Mouse (Mus musculus): ENCODE results near the gene Cfap54. TPM values are rescaled to one million over a fixed set of nuclear protein-coding genes. Genes with fewer than 3 reads are reported as not detected.
A peak's percentile ranks its signal among the peaks of the same experiment; 100 is the strongest.

Cfap54 gene
- polyA plus RNA-seq, 1 experiment = 2.8 TPM

DNA sequence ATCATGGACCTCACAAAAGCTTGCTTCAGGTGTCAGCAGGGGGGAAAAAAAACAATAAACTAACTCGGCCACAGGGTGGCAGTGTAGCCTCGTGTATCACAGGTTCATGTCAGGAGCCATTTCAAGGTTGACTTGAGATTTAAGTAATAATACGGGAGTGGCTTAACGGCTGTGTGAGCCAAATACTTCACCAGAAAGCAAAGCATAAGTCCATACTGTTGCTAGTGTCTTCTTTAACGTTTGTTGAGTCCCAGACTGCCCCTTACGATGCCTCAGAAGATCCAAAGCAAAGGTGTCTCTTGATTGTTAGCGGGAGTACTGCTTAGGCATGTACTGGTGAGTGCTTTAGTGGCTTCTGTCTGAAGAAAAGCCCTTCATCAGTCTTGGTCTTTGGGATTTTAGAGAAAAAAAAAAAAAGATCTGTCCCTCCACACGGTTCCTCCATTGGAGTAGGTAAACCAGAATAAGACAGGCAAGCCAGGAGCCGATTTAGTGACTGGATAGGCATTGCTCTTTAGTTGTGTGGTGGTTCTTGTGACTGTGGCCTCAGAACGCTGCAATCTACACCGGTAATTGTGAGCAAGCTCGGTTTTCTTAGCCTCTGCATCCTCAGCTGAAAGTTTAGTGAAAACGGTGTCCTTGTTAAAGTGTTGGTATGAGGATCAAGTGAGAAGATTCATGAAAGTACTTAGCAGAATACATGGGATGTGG, 30.2 kb downstream of the Cfap54 start:
- peak; percentile 96 for DNase-seq (ENCODE audit: low read depth)

DNA sequence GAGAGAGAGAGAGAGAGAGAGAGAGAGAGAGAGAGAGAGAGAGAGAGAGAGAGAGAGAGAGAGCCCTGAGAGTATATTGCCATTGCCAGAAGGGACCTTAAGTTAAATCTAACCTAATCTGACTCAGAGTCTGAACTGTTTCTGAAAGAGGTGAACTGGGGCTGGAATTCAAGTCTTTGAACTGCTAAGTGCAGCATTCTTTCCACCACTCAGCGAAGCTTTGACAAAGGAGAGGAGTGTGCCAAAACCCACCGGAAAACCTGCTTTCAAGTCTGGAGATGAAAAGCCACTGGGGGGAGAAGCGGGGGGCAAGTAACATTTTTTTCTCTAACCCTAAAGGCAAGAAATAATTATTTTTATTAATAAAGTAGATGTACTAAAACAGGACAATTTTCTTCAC, 30.8 kb downstream of the Cfap54 start:
- DNase-seq (ENCODE audit: low read depth) = peak; percentile 37
- TF ChIP-seq POLR2A (IDR thresholded peaks at IDR 0.05; ENCODE audit: borderline replicate concordance, extremely low read depth, insufficient read depth, insufficient read length, poor library complexity, severe bottlenecking) (no peak), CTCF (IDR thresholded peaks at IDR 0.05; ENCODE audit: borderline replicate concordance, extremely low read depth, insufficient read depth, insufficient read length) (no peak)

More for the DNA sequence above, 30.2 kb downstream of the Cfap54 start:
- TF ChIP-seq CTCF (IDR thresholded peaks at IDR 0.05; ENCODE audit: borderline replicate concordance, extremely low read depth, insufficient read depth, insufficient read length) (peak; percentile 73; the same call in 1 of the 2 replicates), POLR2A (IDR thresholded peaks at IDR 0.05; ENCODE audit: borderline replicate concordance, extremely low read depth, insufficient read depth, insufficient read length, poor library complexity, severe bottlenecking) (no peak)

DNA sequence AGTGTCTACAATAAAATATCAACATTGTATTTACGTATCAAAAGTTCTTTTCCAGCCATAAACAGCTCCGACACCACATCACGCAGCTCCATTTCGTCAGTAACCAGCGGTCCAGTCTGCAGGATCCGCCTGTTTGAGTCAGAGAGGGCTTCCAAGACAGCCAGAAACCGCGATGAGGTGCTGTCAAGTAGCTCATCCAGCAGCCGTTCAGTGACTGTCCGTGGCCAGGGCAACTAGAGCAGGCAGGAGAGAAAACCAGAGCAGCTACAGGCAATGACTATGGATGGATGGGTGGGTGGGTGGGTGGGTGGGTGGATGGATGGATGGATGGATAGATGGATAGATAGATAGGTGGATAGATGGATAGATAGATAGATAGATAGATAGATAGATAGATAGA, 38.2 kb downstream of the Cfap54 start:
- no peak for DNase-seq (ENCODE audit: low read depth)

DNA sequence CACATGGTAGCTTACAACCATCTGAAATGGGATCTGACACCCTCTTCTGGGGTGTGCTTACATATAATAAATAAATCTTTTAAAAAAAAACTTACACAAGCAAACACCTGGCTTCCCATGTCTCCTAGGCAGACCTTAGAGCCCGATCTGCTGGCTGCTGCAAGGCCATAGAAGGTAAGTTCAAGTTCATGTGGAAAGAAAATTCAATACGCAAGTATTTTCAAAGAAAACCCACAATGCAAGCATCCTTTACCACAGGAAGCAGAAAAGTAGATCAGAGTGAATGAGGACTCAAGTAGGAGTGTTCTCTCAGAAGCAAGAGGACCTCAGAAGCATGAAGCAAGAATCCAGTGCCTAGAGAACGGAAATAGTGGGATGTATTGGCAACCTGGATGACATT, 39.6 kb downstream of the Cfap54 start:
- TF ChIP-seq POLR2A (IDR thresholded peaks at IDR 0.05; ENCODE audit: borderline replicate concordance, extremely low read depth, insufficient read depth, insufficient read length, poor library complexity, severe bottlenecking) (no peak), CTCF (IDR thresholded peaks at IDR 0.05; ENCODE audit: borderline replicate concordance, extremely low read depth, insufficient read depth, insufficient read length) (no peak)
- DNase-seq (ENCODE audit: low read depth) = no peak

More for the DNA sequence above, 38.2 kb downstream of the Cfap54 start:
- TF ChIP-seq CTCF (IDR thresholded peaks at IDR 0.05; ENCODE audit: borderline replicate concordance, extremely low read depth, insufficient read depth, insufficient read length) (no peak), POLR2A (IDR thresholded peaks at IDR 0.05; ENCODE audit: borderline replicate concordance, extremely low read depth, insufficient read depth, insufficient read length, poor library complexity, severe bottlenecking) (no peak)

DNA sequence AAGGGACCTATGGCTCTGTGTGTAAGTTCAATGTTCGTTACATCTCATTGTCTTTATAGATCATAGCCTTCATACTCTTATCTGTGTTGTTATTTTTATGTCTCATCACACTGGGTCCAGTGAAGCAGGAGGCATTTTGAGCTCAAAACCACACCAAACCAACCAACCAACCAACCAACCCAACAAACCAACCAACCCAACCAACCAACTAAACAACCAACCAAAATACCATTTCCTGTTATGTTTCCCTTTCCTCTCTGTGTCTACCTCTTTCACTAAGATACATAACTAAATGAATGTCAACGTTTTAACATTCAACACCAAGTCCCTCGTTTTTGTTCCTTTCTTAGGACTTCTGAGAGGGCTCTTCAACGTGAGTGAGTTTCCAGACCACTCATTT, 40.0 kb downstream of the Cfap54 start:
- no peak for DNase-seq (ENCODE audit: low read depth)
- TF ChIP-seq CTCF (IDR thresholded peaks at IDR 0.05; ENCODE audit: borderline replicate concordance, extremely low read depth, insufficient read depth, insufficient read length) (no peak), POLR2A (IDR thresholded peaks at IDR 0.05; ENCODE audit: borderline replicate concordance, extremely low read depth, insufficient read depth, insufficient read length, poor library complexity, severe bottlenecking) (no peak)

DNA sequence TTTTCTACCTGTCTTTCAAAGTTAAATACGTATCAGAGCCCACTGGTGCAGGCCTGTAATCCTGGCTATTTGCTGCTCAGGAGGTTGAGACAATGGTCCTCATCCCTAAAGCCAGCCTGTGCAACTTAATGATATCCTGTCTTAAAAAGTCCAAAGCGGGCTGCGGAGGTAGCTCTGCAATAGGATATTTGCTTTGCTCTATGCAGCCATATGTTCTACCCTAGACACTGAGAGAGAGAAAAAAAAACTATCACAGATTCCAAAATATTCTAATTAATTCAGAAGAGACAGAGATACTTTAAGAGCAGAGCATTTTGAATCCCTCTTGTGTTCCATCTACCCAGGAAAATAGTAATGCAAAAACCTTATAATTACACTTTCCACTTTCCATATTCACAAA, 44.9 kb downstream of the Cfap54 start:
- TF ChIP-seq CTCF (IDR thresholded peaks at IDR 0.05; ENCODE audit: borderline replicate concordance, extremely low read depth, insufficient read depth, insufficient read length) = no peak
- no peak for TF ChIP-seq POLR2A (IDR thresholded peaks at IDR 0.05; ENCODE audit: borderline replicate concordance, extremely low read depth, insufficient read depth, insufficient read length, poor library complexity, severe bottlenecking)

DNA sequence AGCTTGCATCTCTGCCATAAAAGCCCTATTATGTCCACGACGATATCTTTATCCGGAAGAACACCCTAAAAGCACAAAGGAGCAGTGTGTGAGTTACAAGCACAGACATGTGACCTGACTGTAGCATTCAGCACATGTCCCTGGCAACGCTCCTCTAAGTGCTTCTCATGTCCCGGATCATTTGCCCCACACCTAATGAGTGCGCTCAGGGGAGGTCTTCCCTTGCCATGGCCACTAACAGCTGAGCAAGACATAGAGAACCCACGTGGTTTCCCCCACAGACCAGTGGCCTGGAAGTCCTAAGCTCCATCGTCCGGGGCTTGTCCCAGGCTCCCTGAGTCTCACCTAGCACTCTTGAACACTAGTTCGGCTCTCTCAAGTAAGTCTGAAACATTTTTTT, 45.9 kb downstream of the Cfap54 start:
- no peak for TF ChIP-seq CTCF (IDR thresholded peaks at IDR 0.05; ENCODE audit: borderline replicate concordance, extremely low read depth, insufficient read depth, insufficient read length)
- no peak for TF ChIP-seq POLR2A (IDR thresholded peaks at IDR 0.05; ENCODE audit: borderline replicate concordance, extremely low read depth, insufficient read depth, insufficient read length, poor library complexity, severe bottlenecking)
- peak; percentile 47 for DNase-seq (ENCODE audit: low read depth)

More for the DNA sequence above, 44.9 kb downstream of the Cfap54 start:
- DNase-seq (ENCODE audit: low read depth) = no peak

DNA sequence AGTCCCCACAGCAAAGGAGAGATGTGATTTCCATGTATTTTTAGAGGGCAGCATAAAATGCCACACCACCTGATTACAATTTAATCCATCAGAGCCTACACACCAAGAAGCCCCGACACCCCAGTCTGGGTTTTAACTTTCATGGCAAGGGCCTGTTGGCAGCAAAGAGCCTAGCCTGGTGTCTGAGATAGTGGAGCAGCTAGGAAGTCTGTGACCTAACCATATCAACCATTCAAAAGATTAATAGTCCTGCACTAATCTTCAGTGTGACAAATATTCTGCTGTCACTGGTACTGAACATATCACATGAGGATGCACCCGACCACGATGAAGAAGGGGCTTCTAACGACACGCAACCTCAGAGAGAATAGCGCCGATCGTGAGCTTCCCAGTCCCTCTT, 58.1 kb downstream of the Cfap54 start:
- no peak for DNase-seq (ENCODE audit: low read depth)
- TF ChIP-seq CTCF (IDR thresholded peaks at IDR 0.05; ENCODE audit: borderline replicate concordance, extremely low read depth, insufficient read depth, insufficient read length) (no peak), POLR2A (IDR thresholded peaks at IDR 0.05; ENCODE audit: borderline replicate concordance, extremely low read depth, insufficient read depth, insufficient read length, poor library complexity, severe bottlenecking) (no peak)

DNA sequence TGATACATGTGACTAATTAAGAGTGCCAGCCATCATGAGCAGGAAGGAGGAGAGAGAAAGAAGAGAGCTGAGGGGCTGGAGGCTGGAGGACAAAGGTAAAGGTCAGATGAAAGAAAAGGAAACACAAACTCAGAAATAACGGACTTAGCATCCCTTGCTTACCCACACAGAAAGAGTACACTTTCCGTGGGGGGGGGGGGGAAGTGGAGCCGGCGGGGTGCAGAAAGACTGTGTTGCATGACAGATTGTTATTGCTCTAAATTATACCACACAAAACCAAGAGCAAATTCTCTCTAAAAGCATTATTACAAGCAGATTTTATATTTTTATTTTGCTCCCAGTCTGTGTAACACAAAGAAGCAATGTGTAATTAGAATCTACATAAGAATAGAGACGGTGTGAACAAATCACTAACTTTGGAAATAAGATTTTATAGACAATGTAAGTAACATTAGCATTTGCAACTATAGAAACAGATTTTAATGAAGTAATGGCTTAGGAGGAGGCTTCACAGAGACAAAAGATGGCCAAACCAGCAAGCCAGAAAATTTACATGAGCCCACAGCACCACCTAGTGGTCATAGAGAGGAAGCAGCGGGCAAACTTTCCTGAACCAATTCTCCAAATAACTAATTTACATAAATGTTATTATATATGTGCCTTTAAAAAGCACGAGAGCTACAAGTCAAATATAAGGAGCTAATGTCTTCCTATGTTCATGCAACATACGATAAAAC, 67.2 kb downstream of the Cfap54 start:
- DNase-seq (ENCODE audit: low read depth) = peak; percentile 91
- TF ChIP-seq CTCF (IDR thresholded peaks at IDR 0.05; ENCODE audit: borderline replicate concordance, extremely low read depth, insufficient read depth, insufficient read length) (peak; percentile 84), POLR2A (IDR thresholded peaks at IDR 0.05; ENCODE audit: borderline replicate concordance, extremely low read depth, insufficient read depth, insufficient read length, poor library complexity, severe bottlenecking) (no peak)

DNA sequence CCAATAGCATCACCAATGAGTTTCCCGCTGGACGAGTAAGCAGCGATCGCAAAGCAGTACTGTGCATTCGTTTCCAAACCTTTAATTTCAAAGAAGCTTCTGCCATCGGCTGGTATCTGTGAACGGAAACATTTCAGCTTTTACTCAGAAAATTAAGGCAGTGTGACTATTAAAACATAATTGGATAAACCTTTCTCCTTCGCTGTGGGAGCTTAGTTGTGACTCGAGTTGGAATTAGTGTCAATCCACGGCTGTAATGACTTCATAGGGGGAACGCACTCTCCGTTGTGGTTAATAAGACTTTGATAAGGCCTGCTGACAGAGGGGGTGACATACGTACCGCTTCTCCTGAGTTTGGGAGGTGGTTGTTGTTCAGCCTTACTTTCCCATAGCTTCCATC, 70.3 kb downstream of the Cfap54 start:
- no peak for TF ChIP-seq POLR2A (IDR thresholded peaks at IDR 0.05; ENCODE audit: borderline replicate concordance, extremely low read depth, insufficient read depth, insufficient read length, poor library complexity, severe bottlenecking)
- TF ChIP-seq CTCF (IDR thresholded peaks at IDR 0.05; ENCODE audit: borderline replicate concordance, extremely low read depth, insufficient read depth, insufficient read length) = no peak
- DNase-seq (ENCODE audit: low read depth) = peak; percentile 59

DNA sequence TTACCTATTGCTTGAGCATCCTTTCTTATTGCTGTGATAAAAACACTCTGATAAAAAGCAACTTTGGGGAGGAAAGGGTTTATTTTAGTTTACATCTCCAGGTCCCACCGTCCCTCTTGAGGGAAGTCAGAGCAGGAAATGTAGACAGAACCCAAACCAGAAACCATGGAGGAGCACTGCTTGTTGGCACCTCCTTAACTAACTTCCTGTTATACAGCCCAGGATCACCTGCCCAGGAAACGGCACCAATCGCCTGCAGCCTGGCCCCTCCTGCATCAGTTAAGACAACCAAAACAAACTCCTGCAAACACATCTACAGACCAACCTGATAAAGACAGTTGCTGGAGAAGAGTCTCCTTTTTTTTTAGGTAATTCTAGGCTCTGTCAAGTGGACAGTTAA, 74.4 kb downstream of the Cfap54 start:
- DNase-seq (ENCODE audit: low read depth) = no peak
- TF ChIP-seq POLR2A (IDR thresholded peaks at IDR 0.05; ENCODE audit: borderline replicate concordance, extremely low read depth, insufficient read depth, insufficient read length, poor library complexity, severe bottlenecking) (no peak), CTCF (IDR thresholded peaks at IDR 0.05; ENCODE audit: borderline replicate concordance, extremely low read depth, insufficient read depth, insufficient read length) (no peak)

Data from brain, embryonic 14.5 days (tissue).